Mouse (Mus musculus) gastrocnemius, adult 18-20 months (tissue): ENCODE measurements at regions not wholly inside any gene's neighbourhood (a gene's known extent, or its start where the extent isn't known, plus 50 kb on each side); places are given as distances from the start of the nearest gene placed in this dataset.
A peak's percentile ranks its signal among the peaks of the same experiment; 100 is the strongest.

ENCODE experiments used
- DNase-seq: peaks from one replicate; pipeline ENCODE4 v3.0.0; 2021; ENCODE audit warnings: low spot score

DNA sequence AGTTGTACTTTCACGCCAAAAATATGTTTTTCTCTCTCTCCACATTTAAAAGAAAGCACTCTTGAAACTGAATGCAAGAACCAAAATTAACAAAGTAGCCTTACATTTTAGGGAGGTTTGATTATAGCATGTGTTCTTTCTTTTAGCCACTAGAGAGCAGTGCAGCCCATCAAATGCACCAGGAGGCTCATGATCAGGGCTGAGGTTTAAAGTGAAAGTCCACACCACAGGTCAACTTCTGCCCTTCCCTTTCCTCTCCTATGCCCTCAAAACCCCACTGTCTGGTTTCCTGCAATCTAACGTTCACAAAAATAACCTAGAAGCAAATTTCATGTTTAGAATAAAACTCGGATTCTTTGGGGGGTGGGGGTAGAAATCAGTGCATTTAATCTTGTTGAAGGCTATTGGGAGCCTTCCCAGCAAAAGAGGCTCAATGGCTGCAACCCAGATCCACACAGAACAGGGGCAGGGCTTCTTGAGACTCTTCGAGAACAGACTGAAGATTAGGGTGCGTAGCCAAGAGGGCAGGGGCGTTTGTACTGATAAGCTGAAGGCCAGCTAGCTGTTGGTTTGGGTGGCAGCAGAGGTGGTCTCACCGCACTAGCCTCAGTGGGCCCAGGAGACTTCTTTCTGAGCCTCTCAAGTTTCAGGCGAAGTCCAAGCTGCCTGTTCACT is 59.3 kb upstream of the Zfp770 start:
- DNase-seq, result peak; percentile 19

DNA sequence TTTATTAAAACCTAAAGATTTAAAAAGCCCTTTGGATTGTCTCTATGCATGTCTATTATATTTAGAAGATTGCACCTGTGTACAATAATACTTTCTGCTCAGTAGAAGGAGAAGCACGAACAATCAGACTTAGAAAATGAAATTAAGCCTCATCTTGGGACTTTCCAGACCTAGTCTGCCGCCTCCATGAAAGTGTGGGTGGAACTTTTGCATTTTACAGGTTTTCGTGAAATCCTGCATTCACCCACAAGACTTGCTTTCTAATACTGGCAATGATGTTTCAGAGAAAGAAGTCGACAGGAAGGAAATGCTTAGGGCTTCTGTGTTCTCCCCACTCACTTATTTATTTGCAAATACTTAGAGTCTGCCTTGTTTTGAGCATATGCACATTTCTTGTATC is 58.3 kb upstream of the Zfp770 start:
- DNase-seq, result no peak
